Mouse (Mus musculus): ENCODE measurements at regions not wholly inside any gene's neighbourhood (a gene's known extent, or its start where the extent isn't known, plus 50 kb on each side); places are given as distances from the start of the nearest gene placed in this dataset.

- TF ChIP-seq FOSL1 (IDR thresholded peaks at IDR 0.05; ENCODE audit: insufficient read depth, low read length, poor library complexity, severe bottlenecking) (no peak), CTCF (IDR thresholded peaks at IDR 0.05; ENCODE audit: control insufficient read depth, insufficient read depth, insufficient read length) (no peak), MYOD1 (IDR thresholded peaks at IDR 0.05; ENCODE audit: control insufficient read depth, insufficient read length, low read depth) (no peak), CEBPB (IDR thresholded peaks at IDR 0.05; ENCODE audit: low read depth) (no peak), MYOG (IDR thresholded peaks at IDR 0.05; ENCODE audit: control insufficient read depth, extremely low read depth, insufficient read length) (no peak)
These were observed 136.7 kb downstream of the Kcnrg start for GRCm38 (mm10) chr14:61743855-61744408.

Measured in C2C12 (cell line).